Mouse (Mus musculus) heart, postnatal 4 days (tissue): ENCODE results near the gene Lrba. TPM values are rescaled to one million over a fixed set of nuclear protein-coding genes. Genes with fewer than 3 reads are reported as not detected.

Source experiments
- DNase-seq: peaks from one replicate; pipeline ENCODE4 v3.0.0; 2021
- total RNA-seq, 2 experiments: library from RNA; stranded (reverse); gene quantifications; 2 replicates each; pipeline ENCODE4 v1.2.3; 2021

The Lrba gene
- total RNA-seq, 2 experiments from 2014 or later, result 17.7 to 17.8 TPM

DNA sequence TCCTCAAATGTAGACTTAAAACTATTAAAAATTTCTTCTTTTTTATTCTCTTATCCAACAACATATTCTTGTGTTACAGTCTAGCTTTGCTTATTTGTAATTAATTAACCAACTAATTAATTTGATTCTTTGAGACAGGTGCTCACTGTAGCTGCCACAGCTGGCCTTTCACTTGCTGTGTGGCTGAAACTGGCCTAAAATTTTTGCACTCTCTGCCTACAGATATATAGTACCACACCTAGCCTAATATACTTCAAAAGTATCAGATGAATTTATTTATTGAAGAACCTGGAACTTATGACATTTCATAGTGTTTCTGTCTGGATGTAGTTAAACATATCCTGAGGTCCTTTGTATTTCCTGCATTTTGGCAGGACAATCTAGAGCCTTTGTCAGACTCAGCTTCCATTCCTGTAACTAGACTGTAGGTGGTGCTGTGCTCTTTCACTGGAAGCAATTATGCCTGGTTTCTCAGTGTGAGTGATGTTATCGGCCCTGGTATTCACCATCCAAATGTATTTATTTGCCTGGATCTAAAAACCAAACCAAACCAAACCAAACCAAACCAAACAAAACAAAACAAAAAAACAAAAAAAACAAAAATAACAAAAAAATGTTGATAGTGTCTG lies 43.7 kb downstream of the Lrba start:
- peak; percentile 24 for DNase-seq

GRCm38 (mm10) chr3:86275651-86276050 lies 51.2 kb downstream of the Lrba start:
- no peak for DNase-seq

DNA sequence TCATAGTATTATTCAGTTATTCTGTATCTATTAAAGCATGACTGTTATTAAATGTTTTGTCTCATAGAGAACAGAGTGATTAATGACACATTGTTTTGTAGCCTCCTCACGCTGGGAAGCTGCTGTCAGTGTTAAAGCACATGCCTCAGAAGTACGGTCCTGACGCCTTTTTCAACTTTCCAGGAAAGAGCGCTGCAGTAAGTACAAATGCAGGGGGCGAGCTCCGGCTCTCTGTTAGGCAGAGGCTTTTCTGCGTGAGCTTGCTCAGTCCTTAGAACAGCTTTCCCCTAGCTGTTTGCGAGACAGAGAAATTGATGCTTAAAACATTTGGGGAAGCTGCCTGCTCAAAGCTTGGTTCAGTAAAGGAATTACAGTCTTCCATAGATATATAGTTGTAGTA lies 66.8 kb downstream of the Lrba start:
- DNase-seq, result no peak

DNA sequence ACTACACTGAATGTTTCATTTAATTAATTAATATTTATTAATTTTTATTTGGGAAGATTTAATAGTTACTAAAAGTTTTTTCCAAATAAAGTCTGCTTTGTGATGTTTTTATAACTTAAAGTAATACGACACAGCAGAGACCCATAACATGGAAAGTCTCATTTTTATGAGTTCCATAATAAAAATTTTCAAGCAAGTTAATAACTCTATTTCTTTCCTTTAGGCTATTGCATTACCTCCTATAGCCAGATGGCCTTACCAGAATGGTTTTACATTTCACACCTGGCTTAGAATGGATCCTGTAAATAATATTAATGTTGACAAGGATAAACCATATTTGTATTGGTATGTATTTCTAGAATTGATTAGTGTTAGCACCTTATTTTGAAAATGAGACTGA lies 70.4 kb downstream of the Lrba start:
- no peak for DNase-seq

- DNase-seq, result no peak
These were observed 71.7 kb downstream of the Lrba start for GRCm38 (mm10) chr3:86296214-86296613.

DNA sequence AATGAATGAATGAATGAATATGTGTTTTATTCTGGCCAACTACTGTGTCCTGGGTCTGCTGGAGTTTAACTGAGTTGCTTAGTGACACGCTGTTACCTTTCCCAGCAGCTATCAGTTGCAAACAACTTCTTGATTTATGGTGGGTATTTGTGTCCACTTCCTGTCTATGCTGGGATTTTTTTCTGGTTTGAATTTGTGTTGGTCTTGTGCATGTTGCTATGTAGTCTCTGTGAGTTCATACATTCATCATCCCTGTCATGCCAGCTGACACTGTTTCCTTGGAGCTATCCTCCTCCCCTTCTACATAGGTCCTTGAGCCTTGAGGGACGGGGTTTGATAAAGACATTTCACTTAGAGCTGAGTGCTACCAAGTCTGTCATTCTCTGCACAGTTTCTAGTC lies 84.4 kb downstream of the Lrba start:
- DNase-seq, result no peak

DNA sequence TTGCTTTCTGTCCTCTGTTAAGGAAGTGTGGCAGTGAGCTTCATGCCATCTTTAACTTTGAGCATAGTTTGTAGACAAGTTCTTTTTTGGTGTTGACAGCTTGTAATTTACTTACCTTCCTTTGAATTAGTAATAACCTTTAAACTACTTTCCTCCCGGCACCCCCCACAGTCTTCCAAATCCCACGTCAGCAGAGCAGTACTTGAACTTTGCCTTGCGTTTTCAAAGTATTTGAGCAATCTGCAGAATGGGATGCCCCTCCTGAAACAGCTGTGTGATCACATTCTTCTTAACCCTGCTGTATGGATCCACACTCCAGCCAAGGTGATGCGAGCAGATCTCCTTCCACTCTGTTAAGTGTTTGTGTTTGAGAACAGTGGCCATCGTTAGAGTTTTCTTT lies 85.7 kb downstream of the Lrba start:
- DNase-seq, result no peak

GRCm38 (mm10) chr3:86311406-86311805 lies 86.9 kb downstream of the Lrba start:
- DNase-seq, result no peak

GRCm38 (mm10) chr3:86317636-86318035 lies 93.2 kb downstream of the Lrba start:
- no peak for DNase-seq

- no peak for DNase-seq
These were observed 104.1 kb downstream of the Lrba start for GRCm38 (mm10) chr3:86328531-86328930.

- no peak for DNase-seq
These were observed 118.8 kb downstream of the Lrba start for GRCm38 (mm10) chr3:86343261-86343660.

GRCm38 (mm10) chr3:86362486-86362885 lies 138.0 kb downstream of the Lrba start:
- no peak for DNase-seq

GRCm38 (mm10) chr3:86371466-86371865 lies 147.0 kb downstream of the Lrba start:
- no peak for DNase-seq

DNA sequence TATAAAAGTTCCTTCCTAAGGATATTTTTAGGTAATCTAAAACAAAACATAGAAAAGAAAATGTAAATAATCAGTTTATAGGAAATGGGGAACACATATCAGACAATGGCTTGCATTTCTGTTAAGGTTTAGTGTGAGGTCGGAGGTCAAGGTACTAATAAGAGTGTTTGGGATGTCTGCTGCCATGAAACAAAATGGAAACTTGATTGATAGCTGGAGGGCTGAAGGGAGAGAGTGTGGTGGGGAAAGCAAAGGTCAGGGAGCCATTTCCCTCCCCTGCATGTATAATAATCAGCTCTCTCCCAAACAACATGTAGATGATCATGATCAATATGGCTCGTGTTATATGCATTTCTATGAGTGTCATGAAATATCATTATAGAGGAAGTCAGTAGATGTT lies 150.8 kb downstream of the Lrba start:
- DNase-seq, result no peak

GRCm38 (mm10) chr3:86382557-86382956 lies 158.1 kb downstream of the Lrba start:
- DNase-seq, result no peak

DNA sequence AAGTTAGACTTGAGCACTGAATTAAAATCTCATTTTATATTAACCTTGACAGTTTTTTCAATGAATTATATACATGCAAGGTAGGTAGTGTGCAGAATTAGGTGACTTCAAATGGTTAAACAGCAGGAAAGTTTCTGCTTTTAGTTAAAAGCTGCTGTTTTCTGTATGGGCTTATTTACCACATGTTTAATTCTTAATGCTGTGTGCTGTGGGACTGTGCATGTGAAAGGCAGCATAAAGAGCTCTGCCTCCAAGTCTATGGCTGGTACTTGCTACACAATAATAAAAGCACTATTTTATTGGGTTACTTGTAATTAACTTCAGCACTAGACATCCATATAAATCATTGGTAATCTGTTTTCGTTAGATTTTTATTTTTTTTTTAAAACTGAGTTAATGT lies 160.6 kb downstream of the Lrba start:
- no peak for DNase-seq

DNA sequence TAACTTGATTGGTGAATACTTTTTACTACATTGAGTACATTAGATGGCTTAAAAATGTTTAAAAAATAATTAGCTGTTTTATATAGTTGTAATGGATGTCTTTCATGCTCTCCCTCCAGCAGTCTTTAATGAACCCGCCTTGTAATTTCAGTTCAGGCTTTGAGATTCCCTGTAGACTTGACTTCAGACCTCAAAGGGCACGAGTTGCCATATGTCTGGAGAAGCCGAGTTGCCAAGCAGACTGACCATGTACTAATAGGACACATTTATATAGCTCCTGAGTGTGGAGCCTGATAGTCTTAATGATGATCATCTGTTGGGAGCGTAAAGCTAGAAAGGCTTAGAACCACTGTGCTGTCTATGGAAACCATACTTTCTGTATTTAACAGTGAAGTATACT lies 161.8 kb downstream of the Lrba start:
- DNase-seq, result no peak

DNA sequence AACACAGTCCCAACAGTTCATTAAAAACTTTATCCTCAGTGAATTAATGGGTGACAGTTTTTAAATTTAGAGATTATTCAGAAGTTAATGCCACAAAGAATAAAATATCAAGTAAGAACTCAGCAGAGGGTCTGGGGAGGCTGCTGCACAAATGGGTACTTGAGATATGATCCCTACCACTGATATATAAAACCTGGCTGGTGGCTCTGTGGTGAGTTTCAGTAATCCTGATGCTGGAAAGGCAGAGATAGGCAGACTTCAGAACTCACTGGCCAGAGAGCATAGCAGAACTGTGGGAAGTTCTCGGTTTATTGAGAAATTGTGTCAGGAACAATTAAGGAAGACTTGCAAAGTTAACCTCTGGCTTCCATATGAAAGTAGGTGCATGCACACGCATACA lies 199.3 kb downstream of the Lrba start:
- no peak for DNase-seq

DNA sequence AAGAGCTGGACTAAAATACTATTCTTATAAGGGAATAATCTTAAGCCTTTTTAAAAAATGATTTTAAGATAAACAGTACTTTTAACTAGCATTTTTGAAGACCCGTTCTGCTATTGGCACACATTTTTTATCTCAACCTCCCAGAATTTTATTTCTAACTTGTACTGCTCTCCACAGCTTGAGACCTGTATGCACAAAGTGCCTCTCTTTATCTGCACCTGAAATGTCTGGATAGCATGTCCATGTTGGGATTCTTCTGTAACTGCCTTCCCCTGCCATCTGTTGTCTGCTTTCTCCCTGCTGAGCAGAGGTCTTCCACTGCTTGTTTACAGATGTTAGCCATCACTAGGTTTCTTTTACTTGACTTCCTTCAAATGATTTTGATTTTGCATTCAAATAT lies 202.3 kb downstream of the Lrba start:
- no peak for DNase-seq

- no peak for DNase-seq
These were observed 219.0 kb downstream of the Lrba start for GRCm38 (mm10) chr3:86443497-86443896.

- DNase-seq, result no peak
These were observed 226.7 kb downstream of the Lrba start for GRCm38 (mm10) chr3:86451211-86451610.

- DNase-seq, result no peak
These were observed 237.1 kb downstream of the Lrba start for GRCm38 (mm10) chr3:86461582-86461981.

DNA sequence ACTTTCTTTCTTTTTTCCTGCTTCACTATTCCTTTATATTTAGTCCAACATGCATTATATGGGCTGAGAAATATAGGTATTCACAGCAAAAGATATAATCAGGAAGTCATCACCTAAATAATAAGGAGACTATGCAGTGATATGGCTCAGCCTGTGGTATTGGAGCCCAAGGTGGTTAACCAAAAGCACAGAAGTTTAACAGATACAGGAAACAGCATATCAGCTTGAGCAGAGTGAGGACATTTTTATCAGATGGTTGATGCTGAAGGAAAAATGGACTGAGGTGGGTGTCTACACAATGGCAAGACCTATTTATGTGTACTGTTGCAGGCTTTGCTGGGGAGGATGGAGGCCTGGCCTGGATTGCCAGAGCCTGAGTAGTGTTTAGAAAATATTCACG lies 265.5 kb downstream of the Lrba start:
- no peak for DNase-seq

DNA sequence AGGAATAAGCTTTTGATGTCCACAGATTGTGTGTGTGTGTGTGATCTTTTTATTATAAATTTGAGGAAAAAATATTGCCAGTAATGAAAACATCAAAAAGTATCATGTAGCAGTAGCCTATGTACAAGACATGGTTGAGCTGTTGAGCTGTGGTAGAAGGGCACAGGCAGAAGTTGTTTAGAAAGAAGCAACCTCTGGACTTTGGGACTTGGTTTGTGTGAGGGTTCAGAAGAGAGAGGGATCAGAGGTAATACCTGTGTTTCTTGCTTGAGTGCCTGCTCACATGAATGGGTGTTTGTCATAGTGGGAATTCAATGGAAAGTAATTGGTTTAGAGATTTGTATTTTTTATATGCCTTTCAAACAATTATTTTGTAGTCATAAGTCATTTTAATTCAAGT lies 276.1 kb downstream of the Lrba start:
- DNase-seq, result no peak

DNA sequence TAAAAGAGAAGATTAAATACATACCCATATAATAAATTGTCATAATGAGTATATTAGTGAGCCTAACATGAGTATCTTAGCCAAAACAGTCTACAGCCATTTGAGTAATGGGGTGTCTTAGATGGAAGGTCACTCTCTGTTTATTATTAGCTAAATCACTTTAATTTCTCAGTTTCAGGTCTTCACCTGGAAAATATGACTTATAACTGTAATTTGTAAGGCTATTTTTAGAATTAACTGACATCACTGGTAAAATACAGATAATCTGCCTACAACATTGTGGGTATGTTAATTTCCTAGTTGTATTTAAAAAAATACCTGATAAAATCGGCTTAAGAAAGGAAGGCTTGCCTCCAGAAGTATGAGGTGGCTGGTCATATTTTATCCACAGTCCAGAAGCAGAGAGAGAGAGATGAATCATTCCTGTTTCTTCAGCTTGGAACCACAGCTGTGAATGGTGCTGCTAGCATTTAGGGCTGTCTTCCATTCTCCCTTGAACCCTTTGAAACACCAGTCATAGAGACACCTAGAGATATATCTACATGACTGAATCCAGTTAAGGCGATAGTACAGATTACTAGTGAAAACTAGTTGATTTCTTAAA lies 294.1 kb downstream of the Lrba start:
- DNase-seq, result no peak
